Mouse (Mus musculus): ENCODE data around the gene Agxt. TPM values are rescaled to one million over a fixed set of nuclear protein-coding genes. Genes with fewer than 3 reads are reported as not detected.

The Agxt gene
- polyA plus RNA-seq (2012; rRNA removed), result 2.5 and 2.9 TPM in 2 replicates

GRCm38 (mm10) chr1:93135036-93135526 lies at the start of gene Agxt:
Gene Agxt (plus strand): TSS chr1:93135240.

GRCm38 (mm10) chr1:93101571-93102061 lies 33.4 kb upstream of the Agxt start, which contains the start of gene Kif1a:
Gene Kif1a (minus strand): TSS chr1:93101951.

GRCm38 (mm10) chr1:93160501-93161133 lies 25.6 kb downstream of the Agxt start, which contains the start of gene 2310007B03Rik:
Gene 2310007B03Rik (minus strand): TSS chr1:93160948.

GRCm38 (mm10) chr1:93168295-93168775 lies 33.3 kb downstream of the Agxt start, which contains the start of gene Crocc2:
Gene Crocc2 (plus strand): TSS chr1:93168725.

Other genes with a start within 250 kb of the Agxt start
- gene Ankmy1, start 232.3 kb upstream of the Agxt start, polyA plus RNA-seq (2012; rRNA removed), result 0.03 TPM in 2 replicates
- gene Dusp28, start 228.3 kb upstream of the Agxt start, polyA plus RNA-seq (2012; rRNA removed), result 4.8 and 6.2 TPM in 2 replicates
- 8.5 and 10.1 TPM in 2 replicates for gene Rnpepl1, start 224.5 kb upstream of the Agxt start, polyA plus RNA-seq (2012; rRNA removed)
- 7.9 TPM in 2 replicates for gene Capn10, start 200.9 kb upstream of the Agxt start, polyA plus RNA-seq (2012; rRNA removed)
- 0.28 and 0.44 TPM in 2 replicates for gene Gpr35, start 184.4 kb upstream of the Agxt start, polyA plus RNA-seq (2012; rRNA removed)
- gene Aqp12, start 128.9 kb upstream of the Agxt start, polyA plus RNA-seq (2012; rRNA removed), result not detected in 2 replicates
- gene Kif1a, start 33.3 kb upstream of the Agxt start, polyA plus RNA-seq (2012; rRNA removed), result 0.05 and 0.10 TPM in 2 replicates
- gene 2310007B03Rik, start 25.7 kb downstream of the Agxt start, polyA plus RNA-seq (2012; rRNA removed), result 0.12 TPM in 2 replicates
- 0.01 TPM in 2 replicates for gene Crocc2, start 33.5 kb downstream of the Agxt start, polyA plus RNA-seq (2012; rRNA removed)
- 0.29 and 0.31 TPM in 2 replicates for gene Sned1, start 100.6 kb downstream of the Agxt start, polyA plus RNA-seq (2012; rRNA removed)
- gene Mterf4, start 170.7 kb downstream of the Agxt start, polyA plus RNA-seq (2012; rRNA removed), result 7.2 and 7.7 TPM in 2 replicates
- gene Ppp1r7, start 207.6 kb downstream of the Agxt start, polyA plus RNA-seq (2012; rRNA removed), result 7.4 and 9.4 TPM in 2 replicates
- gene Pask, start 208.2 kb downstream of the Agxt start, polyA plus RNA-seq (2012; rRNA removed), result 6.2 and 6.8 TPM in 2 replicates
- gene Ano7, start 238.7 kb downstream of the Agxt start, polyA plus RNA-seq (2012; rRNA removed), result 0.08 and 0.17 TPM in 2 replicates

All from liver, embryonic 14 days (tissue).